Mouse (Mus musculus) frontal cortex, adult 2 months (tissue): ENCODE data around the gene Otof. TPM values are rescaled to one million over a fixed set of nuclear protein-coding genes. Genes with fewer than 3 reads are reported as not detected.

Source experiments
- DNase-seq, 2 experiments: peaks; one replicate each; pipeline ENCODE4 v3.0.0; 2022; ENCODE audit warnings: low spot score in 1 of 2; ENCODE audit errors: extremely low spot score in 1 of 2
- polyA plus RNA-seq: library from polyadenylated mRNA; depleted of rRNA; stranded (reverse); fragments of >200 nt; gene quantifications from 2 replicates; pipeline ENCODE4 v1.2.3, GENCODE M21; 2012; rRNA removed

Otof gene
- polyA plus RNA-seq, 1 experiment, result 12.6 TPM

DNA sequence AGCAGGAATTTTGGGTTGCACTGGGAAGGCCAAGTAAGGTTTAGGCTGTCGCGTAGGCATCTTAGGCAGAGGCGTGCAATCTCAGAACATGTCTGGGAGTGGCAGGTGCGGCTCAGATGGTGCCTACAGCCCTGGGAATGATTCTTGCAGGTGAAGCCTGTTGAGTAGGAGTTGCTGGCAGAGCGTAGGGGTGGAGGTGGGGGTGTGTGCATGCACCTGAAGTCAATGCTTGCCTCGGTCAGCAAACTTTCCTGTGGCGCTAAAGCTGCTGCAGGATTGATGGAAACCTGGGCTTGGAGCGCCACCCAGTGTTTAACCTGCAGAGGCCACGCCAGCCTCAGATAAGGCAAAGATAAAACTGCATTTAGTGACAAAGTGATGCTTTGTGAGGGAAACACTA is 118.6 kb downstream of the Otof start:
- peak; percentile 64 to 74 for DNase-seq

DNA sequence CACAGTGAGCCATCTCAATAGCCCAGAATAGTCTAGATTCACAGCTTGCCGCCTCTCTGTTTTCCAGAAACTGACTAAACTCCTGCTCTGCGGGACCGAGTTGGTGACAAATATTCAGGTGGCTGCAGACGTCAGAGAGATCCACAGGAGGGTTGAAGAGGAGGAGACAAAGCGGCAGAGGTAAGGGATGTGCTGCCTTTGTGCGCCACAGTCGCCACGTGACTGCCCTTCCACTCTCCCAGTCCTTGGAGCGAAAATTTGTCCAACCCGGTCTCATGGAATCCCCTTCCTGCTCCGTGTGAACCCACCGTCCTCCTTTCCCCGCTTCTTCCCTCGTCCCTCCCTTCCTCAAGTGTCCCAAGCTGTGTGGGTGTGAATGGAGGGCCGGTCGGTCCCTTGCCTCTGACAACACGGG is 119.1 kb downstream of the Otof start:
- DNase-seq, result peak; percentile 14 to 66

- peak in 1 of 2 experiments; percentile 25 for DNase-seq
Measured at GRCm38 (mm10) chr5:30341601-30342365, 119.9 kb downstream of the Otof start.

DNA sequence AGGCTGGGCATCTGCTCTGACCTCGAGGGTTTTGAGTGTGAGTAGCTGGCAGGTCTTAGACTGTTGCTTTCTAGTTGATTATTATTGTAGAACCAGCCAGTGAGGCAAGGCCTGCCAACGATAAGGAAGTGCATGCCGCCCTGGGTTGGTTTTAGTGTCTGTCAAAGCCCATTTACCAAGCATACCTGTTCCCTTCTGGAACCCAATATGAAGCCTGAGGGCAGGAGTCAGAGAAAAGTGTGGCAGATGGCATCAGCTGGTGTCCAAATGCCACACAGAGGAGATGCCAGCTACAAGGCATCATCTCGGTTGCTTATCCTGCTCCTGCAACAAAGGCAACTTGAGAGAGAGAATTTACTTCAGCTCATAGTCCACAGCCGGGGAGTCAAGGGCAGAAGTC is 120.9 kb downstream of the Otof start:
- DNase-seq, result no peak

Other genes with a start within 250 kb of the Otof start
- 27.6 and 29.0 TPM in 2 replicates for gene Selenoi, start 229.4 kb downstream of the Otof start, polyA plus RNA-seq
- 8.8 and 11.5 TPM in 2 replicates for gene Drc1, start 180.5 kb downstream of the Otof start, polyA plus RNA-seq
- not detected in 2 replicates for gene 1700001C02Rik, start 4.1 kb upstream of the Otof start, polyA plus RNA-seq
- gene Cib4, start 83.9 kb upstream of the Otof start, polyA plus RNA-seq, result not detected in 2 replicates
- gene Kcnk3, start 126.2 kb upstream of the Otof start, polyA plus RNA-seq, result 18.0 and 23.1 TPM in 2 replicates
- 56.5 and 56.9 TPM in 2 replicates for gene Slc35f6, start 186.0 kb upstream of the Otof start, polyA plus RNA-seq
- gene Cenpa, start 204.8 kb upstream of the Otof start, polyA plus RNA-seq, result 3.5 and 4.3 TPM in 2 replicates
- gene Dpysl5, start 249.6 kb upstream of the Otof start, polyA plus RNA-seq, result 39.6 and 40.3 TPM in 2 replicates